8 mouse cellular contexts compared by ENCODE assay signal in the genomic region with DNA sequence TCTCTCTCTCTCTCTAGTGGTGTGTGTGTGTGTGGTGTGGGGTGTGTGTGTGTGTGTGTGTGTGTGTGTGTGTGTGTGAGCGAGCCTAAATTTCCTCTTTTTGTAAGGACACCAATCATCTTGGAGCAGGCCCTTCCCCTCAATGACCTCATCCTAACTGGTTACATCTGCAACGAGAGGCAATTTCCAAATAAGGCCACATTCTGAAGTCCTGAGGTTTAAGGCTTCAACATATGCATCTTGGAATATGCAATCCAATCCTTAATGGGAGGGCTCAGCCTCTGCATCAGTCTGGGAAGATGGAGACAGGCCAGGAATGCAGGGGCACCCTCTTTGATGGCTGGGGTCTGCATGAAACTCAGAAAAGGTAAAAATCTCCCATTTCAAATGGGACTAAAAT. TPM values are rescaled to one million over a fixed set of nuclear protein-coding genes. Genes with fewer than 3 reads are reported as not detected.
DNase-seq lines count a peak whose midpoint lies in the region; ATAC-seq lines count a peak whose summit lies in the region.

No protein-coding gene starts in this region.

- H3K27me3 ChIP-seq in heart, embryonic 13.5 days (replicated peaks), result no peaks in the 10 kb centered on the region
- H3K27me3 ChIP-seq in liver, embryonic 11.5 days (replicated peaks; ENCODE audit: control insufficient read depth, insufficient read depth, low read length), result no peaks in the 10 kb centered on the region

- H3K36me3 ChIP-seq in heart, embryonic 13.5 days, result no peaks in the 10 kb centered on the region
- no peaks in the 10 kb centered on the region for H3K36me3 ChIP-seq in liver, embryonic 11.5 days (ENCODE audit: control insufficient read depth, insufficient read depth, low read length)

- H3K9ac ChIP-seq in heart, embryonic 13.5 days, result peak overlapping the region; percentile 72
- no peak overlapping the region for H3K9ac ChIP-seq in liver, embryonic 11.5 days (ENCODE audit: low read depth, low read length)

- H3K27ac ChIP-seq in heart, embryonic 13.5 days (replicated peaks), result peak overlapping the region; percentile 99
- H3K27ac ChIP-seq in liver, embryonic 11.5 days (ENCODE audit: low read depth, low read length), result peak overlapping the region; percentile 52; the same call in 1 of the 2 replicates

- no peak for ATAC-seq in heart, embryonic 13.5 days (ENCODE audit: extremely low read depth, insufficient number of reproducible peaks, low FRiP score, low TSS enrichment)
- ATAC-seq in liver, embryonic 11.5 days (replicated peaks; ENCODE audit: low FRiP score), result 0 out of 2 replicates have a peak, but pooled peaks have one; percentile 12
- ATAC-seq in neutrophil, adult 5-6 weeks (ENCODE audit: extremely low read depth, insufficient number of reproducible peaks, low FRiP score, poor library complexity, severe bottlenecking), result peak; percentile 59

- DNase-seq in gastrocnemius, postnatal 10 days, result peak; percentile 3
- no peak for DNase-seq in gastrocnemius, adult 18-20 months (ENCODE audit: low spot score)
- peak; percentile 42 for DNase-seq in brain, adult 2 months (ENCODE audit: low read depth, low spot score)
- DNase-seq in liver, embryonic 11.5 days (ENCODE audit: low spot score), result no peak
- DNase-seq in right cerebral cortex, postnatal 36 days (ENCODE audit: low spot score in 2 of 2), result no peak
- DNase-seq in right cerebral cortex, adult 2 months (ENCODE audit: low spot score in 2 of 2), result no peak

- H3K9me3 ChIP-seq in heart, embryonic 13.5 days, result no peaks in the 10 kb centered on the region
- no peaks in the 10 kb centered on the region for H3K9me3 ChIP-seq in liver, embryonic 11.5 days (ENCODE audit: control insufficient read depth, low read length)

- no peak overlapping the region for H3K4me2 ChIP-seq in heart, embryonic 13.5 days
- no peak overlapping the region for H3K4me2 ChIP-seq in liver, embryonic 11.5 days

- H3K4me1 ChIP-seq in heart, embryonic 13.5 days, result peaks cover 92% of the 10 kb centered on the region
- peaks cover 18% of the 10 kb centered on the region for H3K4me1 ChIP-seq in liver, embryonic 11.5 days (replicated peaks; ENCODE audit: control insufficient read depth, insufficient read depth, low read length)

- no peak overlapping the region for H3K4me3 ChIP-seq in heart, embryonic 13.5 days
- no peak overlapping the region for H3K4me3 ChIP-seq in liver, embryonic 11.5 days (ENCODE audit: low read depth, low read length)

- 7% methylated on average over 2 of the region's 2 CpGs for WGBS in heart, embryonic 13.5 days
- WGBS in liver, embryonic 11.5 days, result 29% methylated on average over 2 of the region's 2 CpGs

RNA-seq across cellular contexts. Expression of gene Lsp1, which starts 2.6 kb away (rescaled TPM):
- total RNA-seq in gastrocnemius, postnatal 10 days (2021), result 10 to 100 TPM; 14.4 to 24.4 TPM
- total RNA-seq in gastrocnemius, adult 18-20 months (2021), result 10 to 100 TPM; 30.3 to 38.4 TPM
- 51.0 and 54.6 TPM in 2 replicates for polyA plus RNA-seq in heart, embryonic 13.5 days (2015; fragmentation: Nextera tagmentation; extraction: Ambion mirVana)
- 19.2 and 20.7 TPM in 2 replicates for polyA plus RNA-seq in liver, embryonic 11.5 days (2014; fragmentation: Nextera tagmentation; extraction: Ambion mirVana)
- total RNA-seq in neutrophil, adult 5-6 weeks (2017), result 1,761 and 1,798 TPM in 2 replicates

RNA-seq across cellular contexts. Expression of gene Tnni2, which starts 16.4 kb away (rescaled TPM):
- total RNA-seq in gastrocnemius, postnatal 10 days (2021), result over 10,000 TPM; 11,296 to 12,937 TPM
- total RNA-seq in gastrocnemius, adult 18-20 months (2021), result over 10,000 TPM; 19,257 to 20,060 TPM
- polyA plus RNA-seq in heart, embryonic 13.5 days (2015; fragmentation: Nextera tagmentation; extraction: Ambion mirVana), result 34.8 and 41.9 TPM in 2 replicates
- polyA plus RNA-seq in liver, embryonic 11.5 days (2014; fragmentation: Nextera tagmentation; extraction: Ambion mirVana), result 1.9 and 3.7 TPM in 2 replicates
- 18.2 and 31.9 TPM in 2 replicates for total RNA-seq in neutrophil, adult 5-6 weeks (2017)

RNA-seq across cellular contexts. Expression of gene Syt8, which starts 23.4 kb away (rescaled TPM):
- total RNA-seq in gastrocnemius, postnatal 10 days (2021), result under 1 TPM in 1 of 2 experiments, not detected in 1; 0.36 TPM
- total RNA-seq in gastrocnemius, adult 18-20 months (2021), result not detected
- polyA plus RNA-seq in heart, embryonic 13.5 days (2015; fragmentation: Nextera tagmentation; extraction: Ambion mirVana), result 0.19 and 0.41 TPM in 2 replicates
- polyA plus RNA-seq in liver, embryonic 11.5 days (2014; fragmentation: Nextera tagmentation; extraction: Ambion mirVana), result 0.41 and 0.42 TPM in 2 replicates
- 1.4 and 3.2 TPM in 2 replicates for total RNA-seq in neutrophil, adult 5-6 weeks (2017)

RNA-seq across cellular contexts. Expression of gene Tnnt3, which starts 40.6 kb away (rescaled TPM):
- total RNA-seq in gastrocnemius, postnatal 10 days (2021), result over 10,000 TPM; 17,146 to 18,824 TPM
- over 10,000 TPM; 35,269 to 35,976 TPM for total RNA-seq in gastrocnemius, adult 18-20 months (2021)
- polyA plus RNA-seq in heart, embryonic 13.5 days (2015; fragmentation: Nextera tagmentation; extraction: Ambion mirVana), result 4.0 and 5.4 TPM in 2 replicates
- 1.5 and 2.4 TPM in 2 replicates for polyA plus RNA-seq in liver, embryonic 11.5 days (2014; fragmentation: Nextera tagmentation; extraction: Ambion mirVana)
- 20.0 and 20.4 TPM in 2 replicates for total RNA-seq in neutrophil, adult 5-6 weeks (2017)

Comparison
In these comparisons a context has a peak if more than half of its experiments do, and no peak if none do; other contexts are left out.
1. DNase-seq: peak in gastrocnemius, postnatal 10 days (single experiment) and brain, adult 2 months (single experiment); none in gastrocnemius, adult 18-20 months (single experiment), liver, embryonic 11.5 days (single experiment), right cerebral cortex, postnatal 36 days (0 of 2) and right cerebral cortex, adult 2 months (0 of 2).
2. RNA of gene Lsp1, which starts 2.6 kb away (total RNA-seq): 1,761 to 1,798 TPM in neutrophil, adult 5-6 weeks; 30.3 to 38.4 TPM in gastrocnemius, adult 18-20 months and 14.4 to 24.4 TPM in gastrocnemius, postnatal 10 days; every median in the first group is over 10 times any median in the second.
3. RNA of gene Tnni2, which starts 16.4 kb away (total RNA-seq): 19,257 to 20,060 TPM in gastrocnemius, adult 18-20 months and 11,296 to 12,937 TPM in gastrocnemius, postnatal 10 days; 18.2 to 31.9 TPM in neutrophil, adult 5-6 weeks; every median in the first group is over 100 times any median in the second.